Mouse (Mus musculus) lung, postnatal 0 days (tissue): ENCODE results near the gene Sap30.

Experiments
- CTCF ChIP-seq: IDR thresholded peaks from 2 replicates; pipeline ENCODE4 v1.5.1; 2016; ENCODE audit warnings: antibody characterized with exemption, mild to moderate bottlenecking
- EP300 ChIP-seq: IDR thresholded peaks from 2 replicates; pipeline ENCODE4 v1.6.1; 2016; ENCODE audit warnings: antibody characterized with exemption, mild to moderate bottlenecking, control low read depth

DNA sequence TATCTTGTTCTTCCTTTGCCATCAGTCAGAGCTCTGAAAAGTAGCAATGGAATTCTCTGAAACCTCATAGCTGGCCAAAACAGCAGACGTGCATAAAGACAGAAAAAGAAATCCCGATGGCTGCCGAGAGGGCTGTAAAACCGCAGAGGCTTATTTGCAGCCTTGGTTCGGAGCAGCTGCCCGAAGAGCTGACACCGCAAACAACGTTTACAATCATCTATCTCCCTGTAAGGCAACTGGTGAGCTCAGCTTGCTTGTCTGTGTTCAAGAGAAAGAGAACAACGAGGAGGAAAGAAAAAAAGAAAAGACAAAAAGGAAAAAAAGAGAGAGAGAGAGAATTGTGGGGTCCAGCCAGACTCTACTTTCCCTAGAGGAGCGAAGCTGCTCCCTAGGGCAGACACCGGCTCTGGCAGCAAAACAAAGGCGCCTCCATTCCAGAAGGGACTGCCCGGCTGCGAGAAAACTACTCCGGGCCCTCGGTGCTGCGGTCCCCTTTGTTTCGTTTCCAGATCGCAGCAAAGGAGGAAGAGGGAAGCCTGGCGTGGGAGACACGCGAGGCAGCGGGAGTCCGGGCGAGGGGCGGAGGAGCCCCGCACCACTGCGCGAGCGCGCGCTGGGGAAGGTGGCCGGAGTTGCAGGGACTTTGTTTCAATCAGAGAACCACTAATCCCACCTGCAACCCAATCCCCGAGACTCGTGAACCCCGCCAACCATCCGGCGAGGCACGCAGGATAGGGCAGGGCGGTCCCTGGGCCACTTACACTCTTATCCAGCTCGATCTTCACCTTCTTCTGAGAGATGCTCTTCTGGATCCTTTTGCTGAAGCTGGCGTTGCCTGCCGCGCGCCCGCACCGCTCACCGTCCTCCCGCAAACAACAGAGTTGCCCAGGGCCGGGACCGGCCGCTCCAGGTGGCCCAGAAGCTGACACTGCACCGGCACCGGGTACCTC, 894 bp downstream of the Sap30 start:
- TF ChIP-seq EP300 (no peak), CTCF (no peak)
